Mouse (Mus musculus): ENCODE measurements at regions not wholly inside any gene's neighbourhood (a gene's known extent, or its start where the extent isn't known, plus 50 kb on each side); places are given as distances from the start of the nearest gene placed in this dataset.

GRCm38 (mm10) chr12:54282281-54282921, 78.7 kb upstream of the Egln3 start:
- TF ChIP-seq CTCF (IDR thresholded peaks at IDR 0.05; ENCODE audit: control insufficient read depth, insufficient read depth, low read length) (no peak), POLR2A (IDR thresholded peaks at IDR 0.05; ENCODE audit: borderline replicate concordance, control insufficient read depth, low read depth, low read length) (no peak)
